Mouse (Mus musculus): ENCODE results near the gene Sphk2.

Sphk2 gene

GRCm38 (mm10) chr7:45723781-45724180, 6.0 kb upstream of the Sphk2 start:
- no peak for DNase-seq (ENCODE audit: low spot score in 2 of 2)

GRCm38 (mm10) chr7:45723301-45723700, 5.5 kb upstream of the Sphk2 start:
- no peak for DNase-seq (ENCODE audit: low spot score in 2 of 2)

- DNase-seq (ENCODE audit: low spot score in 2 of 2): no peak
These were observed 4.5 kb upstream of the Sphk2 start for GRCm38 (mm10) chr7:45722348-45722713.

GRCm38 (mm10) chr7:45721642-45722347, 4.0 kb upstream of the Sphk2 start:
- peak in 1 of 2 experiments; percentile 16 for DNase-seq (ENCODE audit: low spot score in 2 of 2)

- no peak for DNase-seq (ENCODE audit: low spot score in 2 of 2)
These were observed 3.4 kb upstream of the Sphk2 start for GRCm38 (mm10) chr7:45721234-45721571.

- DNase-seq (ENCODE audit: low spot score in 2 of 2): no peak
These were observed 2.8 kb upstream of the Sphk2 start, which contains the start of gene Fam83e for GRCm38 (mm10) chr7:45720413-45721233. Fam83e (plus strand) TSS chr7:45721212.

GRCm38 (mm10) chr7:45719738-45720412, 2.1 kb upstream of the Sphk2 start:
- no peak for DNase-seq (ENCODE audit: low spot score in 2 of 2)

- no peak for DNase-seq (ENCODE audit: low spot score in 2 of 2)
These were observed 1.4 kb upstream of the Sphk2 start for GRCm38 (mm10) chr7:45719180-45719579.

GRCm38 (mm10) chr7:45718331-45718730, 529 bp upstream of the Sphk2 start:
- DNase-seq (ENCODE audit: low spot score in 2 of 2): no peak

- no peak for DNase-seq (ENCODE audit: low spot score in 2 of 2)
These were observed 567 bp downstream of the Sphk2 start for GRCm38 (mm10) chr7:45716952-45717917.

GRCm38 (mm10) chr7:45716460-45716857, 1.3 kb downstream of the Sphk2 start:
- DNase-seq (ENCODE audit: low spot score in 2 of 2): peak in 1 of 2 experiments; percentile 25

GRCm38 (mm10) chr7:45715741-45716459, 1.9 kb downstream of the Sphk2 start:
- peak; percentile 39 to 55 for DNase-seq (ENCODE audit: low spot score in 2 of 2)

- peak; percentile 98 for DNase-seq (ENCODE audit: low spot score in 2 of 2)
These were observed 2.6 kb downstream of the Sphk2 start, which contains the start of gene Rpl18 for GRCm38 (mm10) chr7:45715090-45715708. Rpl18 (plus strand) TSS chr7:45715457.

- DNase-seq (ENCODE audit: low spot score in 2 of 2): no peak
These were observed 3.1 kb downstream of the Sphk2 start for GRCm38 (mm10) chr7:45714630-45715089.

- DNase-seq (ENCODE audit: low spot score in 2 of 2): peak in 1 of 2 experiments; percentile 13
These were observed 3.8 kb downstream of the Sphk2 start for GRCm38 (mm10) chr7:45713881-45714520.

GRCm38 (mm10) chr7:45713396-45713795, 4.4 kb downstream of the Sphk2 start:
- DNase-seq (ENCODE audit: low spot score in 2 of 2): peak in 1 of 2 experiments; percentile 19

- DNase-seq (ENCODE audit: low spot score in 2 of 2): peak; percentile 74 to 80
These were observed 5.6 kb downstream of the Sphk2 start for GRCm38 (mm10) chr7:45712022-45712757.

- DNase-seq (ENCODE audit: low spot score in 2 of 2): peak; percentile 29 to 61
These were observed 6.3 kb downstream of the Sphk2 start for GRCm38 (mm10) chr7:45711316-45712021.
